Mouse (Mus musculus): ENCODE measurements around the gene Tmem178. TPM values are rescaled to one million over a fixed set of nuclear protein-coding genes. Genes with fewer than 3 reads are reported as not detected.

Gene Tmem178
- polyA plus RNA-seq, 1 experiment from 2014 or later = 46.0 TPM

DNA sequence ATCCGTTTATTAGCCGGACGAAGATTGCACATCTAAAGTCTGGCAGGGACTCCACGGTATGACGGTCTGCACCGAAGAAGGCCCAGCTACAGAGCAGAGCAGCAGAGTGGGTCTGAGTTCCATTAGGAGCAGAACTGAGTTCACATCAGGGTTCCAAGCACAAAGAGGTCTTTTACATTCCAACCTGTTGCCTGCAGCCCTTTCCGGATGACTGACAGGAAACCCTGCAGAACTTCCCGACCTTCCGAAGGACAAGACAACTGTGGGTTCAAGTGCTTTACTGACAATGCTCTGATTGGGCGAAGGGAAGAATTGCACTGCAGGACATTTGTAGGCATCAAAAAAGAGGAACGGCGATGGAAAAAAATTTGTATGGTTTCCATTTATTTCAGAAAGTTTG is 56.6 kb downstream of the Tmem178 start:
- 78% methylated on average over 12 of the region's 12 CpGs for WGBS
- Histone ChIP-seq H3K27ac (no peak overlapping the region), H3K27me3 (ENCODE audit: insufficient read depth, low read length) (no peaks in the 10 kb centered on the region), H3K36me3 (ENCODE audit: insufficient read depth, low read length) (no peaks in the 10 kb centered on the region), H3K9ac (ENCODE audit: low read depth, low read length) (no peak overlapping the region), H3K9me3 (replicated peaks; ENCODE audit: low read length) (no peaks in the 10 kb centered on the region), H3K4me1 (replicated peaks; ENCODE audit: insufficient read depth, low read length) (no peaks in the 10 kb centered on the region), H3K4me2 (ENCODE audit: low read length) (no peak overlapping the region), H3K4me3 (replicated peaks; ENCODE audit: low read depth, low read length) (no peak overlapping the region)
- TF ChIP-seq CTCF (IDR thresholded peaks at IDR 0.05; ENCODE audit: low read depth) = no peak
- DNase-seq (ENCODE audit: low spot score) = no peak
- no peak for ATAC-seq (replicated peaks; ENCODE audit: low FRiP score, low read depth)

DNA sequence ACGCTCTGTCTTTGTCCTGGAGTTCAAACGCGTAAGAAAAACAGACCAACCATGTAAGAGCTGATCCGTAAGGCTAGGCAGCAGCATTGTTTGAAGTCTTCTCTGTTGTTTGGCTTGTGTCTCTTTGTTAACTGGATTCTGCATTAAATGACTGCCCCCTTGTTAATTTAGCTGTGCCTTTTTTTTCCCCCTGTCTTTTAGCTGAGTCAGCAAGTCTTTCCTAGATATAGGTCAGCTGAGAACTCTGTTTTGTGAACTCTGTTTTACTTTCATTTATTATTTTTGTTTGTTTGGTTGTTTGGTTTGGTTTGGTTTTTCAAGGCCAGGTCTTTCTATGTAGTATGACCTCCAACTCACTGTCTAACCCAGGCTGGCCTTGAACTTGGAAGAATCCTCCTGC is 57.2 kb downstream of the Tmem178 start:
- ATAC-seq (replicated peaks; ENCODE audit: low FRiP score, low read depth) = no peak
- Histone ChIP-seq H3K4me2 (ENCODE audit: low read length) (no peak overlapping the region), H3K4me1 (replicated peaks; ENCODE audit: insufficient read depth, low read length) (no peaks in the 10 kb centered on the region), H3K9me3 (replicated peaks; ENCODE audit: low read length) (no peaks in the 10 kb centered on the region), H3K36me3 (ENCODE audit: insufficient read depth, low read length) (no peaks in the 10 kb centered on the region), H3K9ac (ENCODE audit: low read depth, low read length) (no peak overlapping the region), H3K27ac (no peak overlapping the region), H3K4me3 (replicated peaks; ENCODE audit: low read depth, low read length) (no peak overlapping the region), H3K27me3 (ENCODE audit: insufficient read depth, low read length) (no peaks in the 10 kb centered on the region)
- no peak for TF ChIP-seq CTCF (IDR thresholded peaks at IDR 0.05; ENCODE audit: low read depth)
- no peak for DNase-seq (ENCODE audit: low spot score)
- WGBS = 90% methylated on average over 4 of the region's 4 CpGs

DNA sequence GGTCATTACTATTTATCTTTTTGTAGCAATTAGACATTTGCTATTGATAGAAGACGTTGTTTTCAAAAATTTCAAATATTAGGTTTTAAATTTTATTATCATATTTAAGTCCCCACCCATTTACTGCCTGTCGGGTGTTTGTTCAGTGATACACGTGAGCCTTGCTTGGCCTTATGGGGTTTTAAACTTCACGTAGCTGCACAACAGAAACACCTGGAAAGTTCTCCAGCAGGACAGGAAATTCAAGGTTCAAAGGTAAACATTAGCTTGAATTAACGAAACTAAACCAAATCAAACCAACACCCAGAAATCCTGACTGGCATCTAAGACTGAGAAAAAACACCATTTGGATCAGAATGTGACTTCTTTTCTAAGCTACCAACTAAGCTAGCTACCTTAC is 57.7 kb downstream of the Tmem178 start:
- Histone ChIP-seq H3K4me2 (ENCODE audit: low read length) (no peak overlapping the region), H3K9me3 (replicated peaks; ENCODE audit: low read length) (no peaks in the 10 kb centered on the region), H3K9ac (ENCODE audit: low read depth, low read length) (no peak overlapping the region), H3K27ac (no peak overlapping the region), H3K27me3 (ENCODE audit: insufficient read depth, low read length) (no peaks in the 10 kb centered on the region), H3K4me3 (replicated peaks; ENCODE audit: low read depth, low read length) (no peak overlapping the region), H3K4me1 (replicated peaks; ENCODE audit: insufficient read depth, low read length) (no peaks in the 10 kb centered on the region), H3K36me3 (ENCODE audit: insufficient read depth, low read length) (no peaks in the 10 kb centered on the region)
- 51% methylated on average over 5 of the region's 5 CpGs for WGBS
- TF ChIP-seq CTCF (IDR thresholded peaks at IDR 0.05; ENCODE audit: low read depth) = no peak
- DNase-seq (ENCODE audit: low spot score) = no peak
- no peak for ATAC-seq (replicated peaks; ENCODE audit: low FRiP score, low read depth)

DNA sequence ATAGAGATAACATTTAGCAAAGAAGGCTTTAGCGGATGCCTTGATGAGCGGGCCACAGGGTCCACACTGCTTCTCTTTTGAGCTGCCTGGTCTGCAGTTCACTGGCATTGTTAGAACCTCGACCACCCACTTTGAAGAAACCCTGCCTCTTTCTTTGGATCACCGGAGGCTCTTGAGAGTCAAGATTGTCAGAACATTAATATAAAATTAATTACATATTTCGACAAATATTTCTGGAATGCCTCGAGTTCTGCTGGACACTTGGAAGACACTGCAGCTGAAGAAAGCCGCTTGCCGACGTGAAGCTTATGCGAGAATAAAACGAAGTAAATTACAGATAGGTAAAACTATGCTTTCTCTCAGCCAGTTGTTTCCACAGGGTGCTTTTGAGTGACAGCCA is 60.0 kb downstream of the Tmem178 start:
- Histone ChIP-seq H3K4me1 (replicated peaks; ENCODE audit: insufficient read depth, low read length) (no peaks in the 10 kb centered on the region), H3K9me3 (replicated peaks; ENCODE audit: low read length) (no peaks in the 10 kb centered on the region), H3K9ac (ENCODE audit: low read depth, low read length) (no peak overlapping the region), H3K36me3 (ENCODE audit: insufficient read depth, low read length) (no peaks in the 10 kb centered on the region), H3K4me2 (ENCODE audit: low read length) (no peak overlapping the region), H3K27me3 (ENCODE audit: insufficient read depth, low read length) (no peaks in the 10 kb centered on the region), H3K4me3 (replicated peaks; ENCODE audit: low read depth, low read length) (no peak overlapping the region), H3K27ac (no peak overlapping the region)
- DNase-seq (ENCODE audit: low spot score) = peak; percentile 53
- no peak for ATAC-seq (replicated peaks; ENCODE audit: low FRiP score, low read depth)
- 70% methylated on average over 11 of the region's 11 CpGs for WGBS
- TF ChIP-seq CTCF (IDR thresholded peaks at IDR 0.05; ENCODE audit: low read depth) = no peak

DNA sequence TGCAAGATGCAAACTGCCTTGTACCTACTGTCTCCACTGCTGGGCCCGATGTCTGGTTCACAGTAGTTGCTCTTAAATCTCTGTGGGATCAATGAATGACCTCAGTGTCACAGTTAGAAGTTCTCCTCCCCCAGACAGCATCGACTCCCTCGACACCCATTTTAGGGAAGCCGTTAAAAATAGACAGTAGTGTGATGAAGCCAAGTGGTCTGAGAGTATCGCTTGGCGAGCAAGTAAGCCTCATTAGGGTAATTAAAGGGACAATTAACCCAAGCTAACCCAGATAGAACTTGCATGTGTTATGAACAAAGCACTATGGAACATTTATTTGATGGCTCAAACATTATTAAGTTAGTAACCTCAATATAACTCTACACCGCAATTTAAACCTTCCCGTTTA is 60.9 kb downstream of the Tmem178 start:
- 32% methylated on average over 8 of the region's 8 CpGs for WGBS
- no peak overlapping the region for H3K27ac ChIP-seq
- no peaks in the 10 kb centered on the region for H3K27me3 ChIP-seq (ENCODE audit: insufficient read depth, low read length)
- no peaks in the 10 kb centered on the region for H3K4me1 ChIP-seq (replicated peaks; ENCODE audit: insufficient read depth, low read length)
- no peak for ATAC-seq (replicated peaks; ENCODE audit: low FRiP score, low read depth)
- no peaks in the 10 kb centered on the region for H3K36me3 ChIP-seq (ENCODE audit: insufficient read depth, low read length)
- H3K4me3 ChIP-seq (replicated peaks; ENCODE audit: low read depth, low read length) = no peak overlapping the region
- H3K4me2 ChIP-seq (ENCODE audit: low read length) = no peak overlapping the region
- DNase-seq (ENCODE audit: low spot score) = no peak
- no peaks in the 10 kb centered on the region for H3K9me3 ChIP-seq (replicated peaks; ENCODE audit: low read length)
- no peak overlapping the region for H3K9ac ChIP-seq (ENCODE audit: low read depth, low read length)
- TF ChIP-seq CTCF (IDR thresholded peaks at IDR 0.05; ENCODE audit: low read depth) = no peak

DNA sequence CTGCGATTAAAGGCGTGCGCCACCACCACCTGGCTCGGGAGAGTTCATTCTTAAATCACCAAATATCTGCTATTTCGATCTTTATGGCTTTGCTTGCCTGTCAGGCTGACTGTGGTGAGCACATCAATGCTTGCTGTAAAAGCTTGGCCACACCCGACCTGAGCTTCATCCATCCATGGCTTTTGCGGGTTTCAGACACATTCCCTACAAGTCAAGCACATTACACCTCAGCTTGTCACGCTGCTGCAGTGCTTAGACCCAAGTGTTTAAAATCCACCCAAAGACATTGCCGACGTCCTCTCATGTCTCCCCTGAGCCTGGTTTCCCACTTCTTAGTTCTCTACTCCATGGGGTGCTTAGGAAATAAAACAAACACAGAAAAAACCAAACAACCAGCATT is 64.7 kb downstream of the Tmem178 start:
- TF ChIP-seq CTCF (IDR thresholded peaks at IDR 0.05; ENCODE audit: low read depth) = no peak
- ATAC-seq (replicated peaks; ENCODE audit: low FRiP score, low read depth) (no peak), DNase-seq (ENCODE audit: low spot score) (no peak)
- Histone ChIP-seq H3K9ac (ENCODE audit: low read depth, low read length) (no peak overlapping the region), H3K9me3 (replicated peaks; ENCODE audit: low read length) (no peaks in the 10 kb centered on the region), H3K4me2 (ENCODE audit: low read length) (no peak overlapping the region), H3K4me1 (replicated peaks; ENCODE audit: insufficient read depth, low read length) (no peaks in the 10 kb centered on the region), H3K36me3 (ENCODE audit: insufficient read depth, low read length) (no peaks in the 10 kb centered on the region), H3K27me3 (ENCODE audit: insufficient read depth, low read length) (no peaks in the 10 kb centered on the region), H3K27ac (no peak overlapping the region), H3K4me3 (replicated peaks; ENCODE audit: low read depth, low read length) (no peak overlapping the region)
- WGBS = 74% methylated on average over 10 of the region's 10 CpGs

DNA sequence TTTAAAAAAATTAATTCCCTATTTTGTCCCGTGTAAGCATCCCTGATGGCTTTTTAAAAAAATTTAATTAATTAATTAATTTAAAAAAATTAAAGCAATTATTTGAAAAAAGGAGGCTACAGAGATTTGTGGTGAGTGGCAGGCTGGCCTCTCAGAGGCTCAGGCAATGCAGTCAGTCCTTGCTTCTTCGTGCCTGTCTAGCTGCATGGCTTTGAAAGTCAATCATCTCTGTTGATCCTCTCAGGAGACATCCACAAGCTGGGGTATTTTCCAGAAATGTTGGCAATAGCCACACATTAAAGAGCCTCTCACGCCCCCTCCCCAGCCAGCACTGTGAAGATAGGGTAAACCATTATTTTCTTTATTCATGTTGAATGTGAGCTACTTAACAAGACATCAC is 65.8 kb downstream of the Tmem178 start:
- no peaks in the 10 kb centered on the region for H3K9me3 ChIP-seq (replicated peaks; ENCODE audit: low read length)
- WGBS = 56% methylated on average over 3 of the region's 3 CpGs
- H3K9ac ChIP-seq (ENCODE audit: low read depth, low read length) = no peak overlapping the region
- H3K4me3 ChIP-seq (replicated peaks; ENCODE audit: low read depth, low read length) = no peak overlapping the region
- no peaks in the 10 kb centered on the region for H3K4me1 ChIP-seq (replicated peaks; ENCODE audit: insufficient read depth, low read length)
- no peak overlapping the region for H3K4me2 ChIP-seq (ENCODE audit: low read length)
- no peaks in the 10 kb centered on the region for H3K27me3 ChIP-seq (ENCODE audit: insufficient read depth, low read length)
- DNase-seq (ENCODE audit: low spot score) (no peak), ATAC-seq (replicated peaks; ENCODE audit: low FRiP score, low read depth) (no peak)
- H3K27ac ChIP-seq = no peak overlapping the region
- TF ChIP-seq CTCF (IDR thresholded peaks at IDR 0.05; ENCODE audit: low read depth) = no peak
- H3K36me3 ChIP-seq (ENCODE audit: insufficient read depth, low read length) = no peaks in the 10 kb centered on the region
